Mouse (Mus musculus): ENCODE measurements around the gene B4galt1.
A peak's percentile ranks its signal among the peaks of the same experiment; 100 is the strongest.
"Not testable (repeated sequence)": the region's sequence is repeated elsewhere in the genome, so short reads cannot be mapped to it uniquely, and the experiment has no call there.

The B4galt1 gene

GRCm38 (mm10) chr4:40815120-40815519 lies 38.7 kb downstream of the B4galt1 start:
- no peak for DNase-seq

DNA sequence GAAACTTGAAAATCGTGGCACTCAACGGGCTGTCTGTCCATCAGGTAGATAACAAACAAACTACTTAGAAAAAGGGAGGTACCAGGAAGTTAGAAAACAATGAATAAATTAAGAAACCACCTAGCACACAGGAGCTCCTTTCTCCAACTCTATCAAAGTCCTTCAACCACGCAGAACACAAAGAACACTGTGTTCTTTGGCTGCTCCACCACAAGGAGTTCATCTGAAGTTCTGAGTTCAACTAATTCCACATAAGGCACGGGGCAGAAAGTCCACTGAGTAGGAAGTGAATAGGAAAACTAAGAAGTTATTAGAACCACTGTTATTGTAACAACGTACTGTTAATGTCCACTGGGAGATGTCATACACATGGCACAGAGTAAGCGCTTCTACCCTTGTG lies 39.4 kb downstream of the B4galt1 start:
- no peak for DNase-seq

DNA sequence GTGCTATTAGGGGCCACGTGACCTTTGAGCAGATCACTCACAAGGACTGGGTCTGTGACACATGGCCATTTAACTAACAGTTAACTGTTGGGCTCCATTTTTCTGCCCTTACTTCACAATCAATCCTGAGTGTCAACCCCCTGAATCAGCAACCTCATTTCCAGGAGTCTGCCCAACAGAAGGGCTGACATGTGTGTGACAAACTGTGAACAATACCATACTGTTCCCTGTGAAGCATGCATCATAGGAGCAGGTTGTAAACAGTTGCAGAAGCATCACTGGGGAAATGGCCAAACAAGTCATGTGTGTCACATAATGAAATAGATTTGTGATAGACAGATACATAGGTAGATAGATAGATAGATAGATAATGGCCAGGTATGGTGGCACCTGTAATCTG lies 40.9 kb downstream of the B4galt1 start:
- no peak for DNase-seq

- no peak for DNase-seq
Observed at GRCm38 (mm10) chr4:40810481-40810880, 43.3 kb downstream of the B4galt1 start.

DNA sequence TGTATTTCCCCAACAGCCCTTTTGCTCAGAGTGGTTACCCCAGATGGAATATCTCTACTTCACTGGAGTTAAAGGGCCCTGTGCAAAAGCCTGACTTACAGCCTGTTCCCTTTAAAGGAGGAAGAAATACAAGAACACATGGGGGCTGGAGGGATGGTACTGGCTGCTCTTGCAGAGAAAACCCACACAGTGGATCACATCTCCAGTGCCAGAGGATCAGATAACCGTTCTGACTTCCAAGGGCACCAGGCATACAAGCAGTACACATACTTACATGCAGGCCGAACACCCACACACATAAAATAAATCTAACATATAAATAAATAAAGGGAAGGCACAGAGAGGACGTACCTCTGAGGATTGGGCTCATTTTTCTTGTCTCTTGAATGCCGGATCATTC lies 46.4 kb downstream of the B4galt1 start:
- no peak for DNase-seq

DNA sequence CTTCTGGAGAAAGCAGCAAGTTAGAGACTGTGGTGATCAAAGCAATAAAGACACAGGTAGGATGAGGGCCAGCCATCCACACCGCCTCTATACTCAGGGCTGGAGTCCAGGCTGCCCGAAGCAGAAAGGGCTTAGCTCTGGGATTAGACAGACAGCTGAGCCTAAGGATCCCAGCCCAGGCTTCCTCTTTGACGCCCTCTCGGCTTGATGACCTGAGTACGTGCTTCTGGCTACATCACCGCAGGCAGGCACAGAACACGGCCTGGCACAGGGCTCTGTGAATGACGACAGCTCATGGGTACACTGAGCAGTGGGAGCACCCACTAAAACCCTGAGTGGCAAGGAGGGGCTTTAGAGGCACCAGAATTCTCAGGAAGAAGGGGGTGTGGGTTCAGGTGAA lies 48.4 kb downstream of the B4galt1 start:
- no peak for DNase-seq

GRCm38 (mm10) chr4:40802787-40803186 lies 51.0 kb downstream of the B4galt1 start:
- no peak for DNase-seq

- no peak for DNase-seq
Observed at GRCm38 (mm10) chr4:40801908-40802307, 51.9 kb downstream of the B4galt1 start.

DNA sequence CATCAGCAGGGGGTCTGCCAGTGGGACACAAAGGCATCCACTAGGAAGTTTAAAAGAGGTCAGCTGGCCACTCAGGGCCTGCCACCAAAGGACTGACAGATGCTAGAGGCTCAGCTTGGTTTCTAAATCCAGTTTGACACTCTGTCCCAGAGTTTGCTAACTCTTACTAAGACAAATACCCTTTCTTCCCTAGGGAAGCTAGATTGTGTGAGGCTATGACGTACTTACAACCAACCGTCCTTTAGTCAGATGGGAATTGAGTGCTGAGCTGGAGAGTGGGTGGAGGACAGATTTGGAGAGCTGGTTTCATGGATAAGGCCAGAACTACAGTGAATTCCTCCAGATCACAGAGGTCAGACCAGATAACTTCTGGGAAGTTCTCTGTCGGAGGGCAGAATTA lies 52.9 kb downstream of the B4galt1 start:
- DNase-seq: no peak

GRCm38 (mm10) chr4:40798833-40799555 lies 54.8 kb downstream of the B4galt1 start:
- DNase-seq: not testable (repeated sequence)

DNA sequence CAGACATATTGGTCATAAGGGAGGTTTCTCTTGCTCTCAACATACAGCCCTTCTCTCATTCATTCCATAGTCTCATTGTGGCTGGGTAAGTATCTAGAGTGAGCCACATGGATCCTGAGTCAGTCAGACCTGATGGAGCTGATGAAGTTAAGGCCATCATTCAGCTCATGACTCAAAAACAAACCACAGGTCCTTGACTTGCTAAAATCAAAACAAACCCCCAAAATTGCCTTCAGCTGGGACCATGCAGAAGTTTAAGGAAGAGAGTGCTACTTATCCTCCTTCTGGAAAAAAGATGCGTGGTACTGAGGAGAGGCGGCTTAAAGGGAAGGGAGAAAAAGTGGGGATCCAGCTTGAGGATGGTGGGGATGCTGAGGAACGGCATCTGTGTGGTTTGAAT lies 58.0 kb downstream of the B4galt1 start:
- DNase-seq: no peak

DNA sequence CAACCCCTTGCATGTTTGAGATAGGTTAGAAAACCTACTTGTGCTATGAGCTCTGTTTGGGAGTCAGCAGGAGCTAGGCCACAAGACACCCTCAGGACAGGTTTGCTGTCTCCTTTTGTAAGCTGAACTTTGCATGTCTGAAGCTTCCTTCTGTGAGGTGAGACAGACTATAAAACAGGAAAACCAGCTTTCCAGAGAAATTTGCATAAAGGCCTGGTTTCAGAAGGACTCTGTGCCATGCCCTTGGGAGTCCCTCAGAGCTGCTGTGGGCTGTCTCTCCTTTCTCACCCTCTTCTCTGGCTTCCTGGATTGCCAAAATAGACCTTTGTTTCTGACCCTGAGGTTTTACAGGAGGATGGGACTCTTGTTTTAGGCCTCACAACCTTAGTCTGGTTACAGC lies 59.5 kb downstream of the B4galt1 start:
- no peak for DNase-seq

DNA sequence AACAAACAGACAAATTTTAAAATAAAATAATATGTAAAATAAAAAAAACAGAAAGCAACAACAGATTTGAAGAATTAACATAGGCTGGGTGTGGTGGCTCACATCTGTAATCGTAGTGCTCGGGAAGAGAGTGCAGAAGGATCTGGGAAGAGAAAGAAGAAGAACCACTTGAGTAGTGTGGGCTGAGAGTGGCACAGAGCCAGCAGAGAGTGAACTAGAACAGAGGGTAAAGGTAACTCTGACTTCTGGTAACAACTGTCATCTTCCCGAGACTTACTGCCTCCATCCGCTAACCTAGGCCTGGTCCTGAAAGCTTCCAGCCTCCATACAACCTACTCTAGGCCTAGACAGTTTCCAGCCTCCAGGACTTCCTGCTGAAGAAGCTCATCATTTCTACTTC lies 62.6 kb downstream of the B4galt1 start:
- no peak for DNase-seq

DNA sequence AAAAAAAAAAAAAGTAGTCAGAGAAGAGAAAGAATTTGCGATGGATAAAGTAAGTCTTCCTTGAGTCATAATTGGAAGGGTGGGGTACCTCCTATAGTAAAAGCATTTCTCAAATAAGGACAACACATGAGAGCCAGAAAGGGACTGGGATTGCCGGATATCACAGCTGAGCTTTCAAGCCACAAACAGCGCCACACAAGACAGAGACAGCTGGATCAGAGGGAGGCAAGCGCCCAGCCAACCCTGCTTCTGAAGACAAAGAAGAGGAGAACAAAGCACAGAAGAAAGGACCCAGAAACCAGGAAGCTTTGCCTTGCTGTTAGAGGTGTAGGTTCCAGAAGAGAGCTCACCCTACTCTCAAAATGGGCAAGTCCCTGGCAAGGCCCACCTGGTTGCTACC lies 67.2 kb downstream of the B4galt1 start:
- DNase-seq: no peak

GRCm38 (mm10) chr4:40785620-40786166 lies 68.1 kb downstream of the B4galt1 start:
- DNase-seq: no peak

DNA sequence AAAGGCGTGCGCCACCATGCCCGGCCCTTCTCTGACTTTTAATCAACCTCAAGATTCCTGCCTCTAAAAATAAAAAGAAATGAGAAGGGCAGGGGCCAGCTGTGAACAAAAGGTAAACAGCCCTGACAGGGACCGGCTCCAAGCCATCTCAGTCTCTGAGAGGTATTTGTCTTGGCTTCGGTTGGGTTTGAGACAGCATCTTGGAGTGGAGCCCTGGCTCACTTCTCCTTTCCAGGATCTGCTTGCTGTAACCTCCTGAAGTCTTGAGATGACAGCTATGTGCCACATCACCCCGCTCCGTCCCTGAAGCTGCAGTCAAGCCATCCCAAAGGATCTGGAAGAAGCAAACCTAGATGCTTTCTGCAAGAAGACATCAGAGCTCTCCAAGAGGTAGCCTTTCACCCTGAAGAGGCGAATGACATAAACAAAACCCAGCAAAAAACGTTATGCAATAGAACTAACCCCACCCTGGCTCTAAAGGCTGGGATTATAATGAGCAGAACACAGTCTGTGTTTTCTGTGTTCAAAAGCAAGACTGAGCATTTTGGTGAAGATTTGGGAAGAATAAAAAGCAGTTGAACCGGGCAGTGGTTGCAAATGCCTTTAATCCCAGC lies 69.1 kb downstream of the B4galt1 start:
- DNase-seq: no peak

DNA sequence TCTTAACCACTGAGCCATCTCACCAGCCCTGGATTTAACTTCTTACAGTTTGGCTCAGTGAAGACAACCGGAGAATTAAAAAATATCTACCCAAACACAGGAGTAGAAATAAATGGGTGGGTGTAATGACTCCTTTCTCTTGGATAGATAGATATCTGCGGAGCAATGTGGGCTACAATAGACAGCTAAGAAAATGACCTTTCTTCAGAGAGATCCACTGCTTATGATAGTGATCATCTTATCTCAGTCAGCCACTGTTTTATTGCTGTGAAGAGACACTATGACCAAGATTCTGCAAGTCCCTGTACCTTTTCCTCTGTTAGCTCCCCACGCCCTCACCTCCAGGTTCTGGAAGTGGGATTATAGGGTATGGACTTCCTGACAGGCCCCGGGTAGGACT lies 70.8 kb downstream of the B4galt1 start:
- DNase-seq: no peak

DNA sequence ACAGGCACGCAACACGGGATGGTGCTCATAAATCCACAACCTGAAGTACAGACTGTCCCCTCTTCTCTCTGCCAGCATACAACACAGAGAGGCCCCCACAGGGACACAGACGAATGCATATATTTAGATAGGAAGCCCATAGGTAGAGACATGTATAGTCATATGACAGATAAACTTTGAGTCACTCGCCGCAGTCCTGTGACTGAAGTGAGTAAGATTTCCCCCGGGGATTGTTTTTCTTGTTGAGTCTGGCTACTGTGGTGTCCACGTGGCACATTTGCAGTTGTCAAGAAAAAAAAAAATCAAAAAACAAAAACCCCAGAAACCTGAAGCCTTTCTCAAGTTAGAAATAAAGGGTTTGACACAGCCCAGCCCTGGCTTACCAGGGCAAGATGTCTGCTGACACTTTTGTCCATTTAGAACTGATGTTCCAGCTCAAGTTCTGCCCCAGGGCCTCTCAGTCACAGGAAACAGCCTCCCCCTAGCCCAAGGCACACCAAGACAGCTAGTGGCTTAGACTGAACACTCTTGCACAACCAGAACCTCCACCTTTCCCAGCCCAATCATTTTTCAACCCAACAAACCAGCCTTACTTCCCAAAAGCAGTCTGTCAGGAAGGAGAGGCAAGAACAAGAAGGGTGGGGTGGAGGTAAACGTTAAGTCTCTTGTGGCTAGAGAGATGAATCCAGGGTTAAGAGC lies 71.9 kb downstream of the B4galt1 start:
- no peak for DNase-seq

- peak; percentile 38 to 74 for DNase-seq
Observed at GRCm38 (mm10) chr4:40781143-40781542, 72.7 kb downstream of the B4galt1 start.

DNA sequence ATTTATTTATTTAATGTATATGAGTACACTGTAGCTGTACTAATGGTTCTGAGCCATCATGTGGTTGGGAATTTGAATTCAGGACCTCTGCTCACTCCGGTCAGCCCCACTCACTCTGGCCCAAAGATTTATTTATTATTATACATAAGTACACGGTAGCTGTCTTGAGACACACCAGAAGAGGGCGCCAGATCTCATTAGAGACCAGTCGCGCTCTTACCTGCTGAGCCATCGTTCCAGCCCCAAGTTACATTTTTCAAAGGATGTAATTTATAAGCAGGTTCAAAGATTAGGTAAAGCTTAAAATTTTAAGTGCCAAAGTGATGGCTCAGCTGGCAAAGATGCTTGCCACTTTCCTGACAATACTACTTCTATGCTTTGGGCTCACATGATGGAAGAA lies 75.1 kb downstream of the B4galt1 start:
- DNase-seq: no peak

GRCm38 (mm10) chr4:40777116-40777515 lies 76.7 kb downstream of the B4galt1 start:
- peak in 1 of 2 experiments; percentile 38 for DNase-seq

DNA sequence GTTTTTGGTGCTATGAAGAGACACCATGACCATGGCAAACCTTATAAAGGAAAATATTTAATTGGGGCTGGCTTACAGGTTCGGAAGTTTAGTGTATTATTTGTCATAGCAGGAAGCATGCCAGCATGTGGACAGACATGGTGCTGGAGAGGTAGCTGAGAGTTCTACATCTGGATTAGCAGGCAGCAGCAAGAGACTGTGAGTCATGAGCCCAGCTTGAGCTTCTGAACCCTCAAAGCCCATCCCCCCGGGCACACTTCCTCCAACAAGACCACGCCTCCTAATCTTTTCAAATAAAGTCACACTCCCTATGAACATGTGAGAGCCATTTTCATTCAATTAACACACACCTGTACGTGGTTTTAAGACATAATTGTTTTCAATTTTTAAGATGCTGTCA lies 77.4 kb downstream of the B4galt1 start:
- no peak for DNase-seq

GRCm38 (mm10) chr4:40774279-40775259 lies 79.2 kb downstream of the B4galt1 start:
- peak; percentile 32 to 63 for DNase-seq

Measured in thymus, adult 18-20 months (tissue).